Mouse (Mus musculus) midbrain, embryonic 13.5 days (tissue): ENCODE measurements around the gene Cbx5. TPM values are rescaled to one million over a fixed set of nuclear protein-coding genes. Genes with fewer than 3 reads are reported as not detected.

Experiments used
- ATAC-seq: fragments of 200-750 bp; cut with Nextera tagmentation; 2 replicates; pipeline ENCODE4 v1.8.0; 2017; ENCODE audit warnings: mild to moderate bottlenecking, moderate TSS enrichment, moderate library complexity
- H3K27ac ChIP-seq: fragments of 300-500 bp; sonication (generic); 2 replicates; pipeline ENCODE4 v1.5.1; 2015; ENCODE audit warnings: inconsistent platforms, mild to moderate bottlenecking, moderate library complexity
- H3K27me3 ChIP-seq: fragments of 300-500 bp; sonication (generic); 2 replicates; pipeline ENCODE4 v1.6.1; 2015; ENCODE audit warnings: mild to moderate bottlenecking, inconsistent platforms
- H3K36me3 ChIP-seq: fragments of 300-500 bp; sonication (generic); 2 replicates; pipeline ENCODE4 v1.6.1; 2015; ENCODE audit warnings: mild to moderate bottlenecking, inconsistent platforms
- H3K4me1 ChIP-seq: fragments of 300-500 bp; sonication (generic); replicated peaks from 2 replicates; pipeline ENCODE4 v1.6.1; 2015; ENCODE audit warnings: inconsistent platforms
- H3K4me2 ChIP-seq: fragments of 300-500 bp; sonication (generic); replicated peaks from 2 replicates; pipeline ENCODE4 v1.6.1; 2015; ENCODE audit warnings: moderate library complexity, mild to moderate bottlenecking, inconsistent platforms
- H3K4me3 ChIP-seq: fragments of 300-500 bp; sonication (generic); replicated peaks from 2 replicates; pipeline ENCODE4 v1.5.1; 2015; ENCODE audit warnings: mild to moderate bottlenecking, inconsistent platforms
- H3K9ac ChIP-seq: fragments of 300-500 bp; sonication (generic); replicated peaks from 2 replicates; pipeline ENCODE4 v1.6.1; 2015; ENCODE audit warnings: mild to moderate bottlenecking, inconsistent platforms
- H3K9me3 ChIP-seq: fragments of 300-500 bp; sonication (generic); 2 replicates; pipeline ENCODE4 v1.6.1; 2016; ENCODE audit warnings: mild to moderate bottlenecking, inconsistent platforms
- WGBS: fragments of 180-500 bp; shearing (Covaris S2); methylation state at CpG from one replicate; pipeline ENCODE4 v1.1.7; 2015; 5-methylcytosine and 5-hydroxymethylcytosine counted together
- polyA plus RNA-seq: library from polyadenylated mRNA; unstranded; fragments of >200 nt; fragmentation: Nextera tagmentation; extraction: Ambion mirVana; gene quantifications from 2 replicates; pipeline ENCODE4 v1.2.1, GENCODE M21; 2015

Gene Cbx5
- polyA plus RNA-seq, 1 experiment from 2014 or later, result 146 TPM

- no peak for ATAC-seq
- Histone ChIP-seq H3K9ac (no peak overlapping the region), H3K9me3 (no peaks in the 10 kb centered on the region), H3K27ac (no peak overlapping the region), H3K4me2 (no peak overlapping the region), H3K4me1 (peaks cover 15% of the 10 kb centered on the region), H3K4me3 (no peak overlapping the region), H3K36me3 (no peaks in the 10 kb centered on the region), H3K27me3 (peaks cover 99% of the 10 kb centered on the region)
- 8% methylated on average over 12 of the region's 12 CpGs for WGBS
Measured at GRCm38 (mm10) chr15:103178137-103178536, 61.5 kb downstream of the Cbx5 start.

- no peak overlapping the region for H3K4me3 ChIP-seq
- H3K4me2 ChIP-seq, result no peak overlapping the region
- no peaks in the 10 kb centered on the region for H3K36me3 ChIP-seq
- ATAC-seq, result 0 out of 2 replicates have a peak, but pooled peaks have one; percentile 9
- H3K9me3 ChIP-seq, result no peaks in the 10 kb centered on the region
- no peak overlapping the region for H3K9ac ChIP-seq
- peaks cover 10% of the 10 kb centered on the region; the same call in 1 of the 2 replicates for H3K4me1 ChIP-seq
- H3K27me3 ChIP-seq, result peaks cover 99% of the 10 kb centered on the region
- no peak overlapping the region for H3K27ac ChIP-seq
- 3% methylated on average over 12 of the region's 12 CpGs for WGBS
Measured at GRCm38 (mm10) chr15:103177611-103178041, 62.0 kb downstream of the Cbx5 start.

GRCm38 (mm10) chr15:103176874-103177421 lies 62.7 kb downstream of the Cbx5 start:
- peaks cover 8% of the 10 kb centered on the region; the same call in 1 of the 2 replicates for H3K4me1 ChIP-seq
- WGBS, result 1% methylated on average over 18 of the region's 18 CpGs
- no peak overlapping the region for H3K4me3 ChIP-seq
- no peak overlapping the region for H3K9ac ChIP-seq
- peak; percentile 76 for ATAC-seq
- peaks cover 100% of the 10 kb centered on the region for H3K27me3 ChIP-seq
- no peaks in the 10 kb centered on the region for H3K9me3 ChIP-seq
- H3K4me2 ChIP-seq, result no peak overlapping the region
- H3K27ac ChIP-seq, result no peak overlapping the region
- H3K36me3 ChIP-seq, result no peaks in the 10 kb centered on the region

- no peak for ATAC-seq
- 71% methylated on average over 5 of the region's 5 CpGs for WGBS
- H3K9ac ChIP-seq, result no peak overlapping the region
Measured at GRCm38 (mm10) chr15:103173251-103173650, 66.4 kb downstream of the Cbx5 start.

DNA sequence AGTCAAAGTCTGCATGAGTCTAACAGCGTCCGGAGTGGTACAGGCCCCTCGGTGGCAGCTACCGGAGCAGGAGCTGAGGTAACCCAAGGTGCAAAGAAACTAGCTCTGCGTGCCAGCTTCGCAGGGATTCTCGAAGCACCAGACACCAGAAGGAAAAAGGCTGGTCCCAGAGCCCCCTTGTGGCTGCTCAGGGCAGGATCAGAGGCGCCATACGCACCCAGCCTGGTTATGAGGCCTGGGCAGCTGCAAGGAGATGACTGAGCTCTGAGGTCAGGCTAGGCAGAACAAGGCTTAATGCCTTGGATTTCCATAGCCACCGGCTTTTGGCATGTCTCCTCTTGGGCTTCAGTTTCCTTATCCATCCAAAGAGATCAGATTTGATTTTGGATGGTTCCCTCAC lies 67.1 kb downstream of the Cbx5 start:
- no peak overlapping the region for H3K27ac ChIP-seq

More at GRCm38 (mm10) chr15:103173251-103173650, 66.4 kb downstream of the Cbx5 start:
- Histone ChIP-seq H3K27ac (no peak overlapping the region), H3K4me2 (no peak overlapping the region), H3K36me3 (no peaks in the 10 kb centered on the region), H3K4me1 (peaks cover 29% of the 10 kb centered on the region), H3K9me3 (no peaks in the 10 kb centered on the region), H3K4me3 (no peak overlapping the region), H3K27me3 (peaks cover 100% of the 10 kb centered on the region)

GRCm38 (mm10) chr15:103171276-103171675 lies 68.3 kb downstream of the Cbx5 start:
- ATAC-seq, result no peak
- peaks cover 100% of the 10 kb centered on the region for H3K27me3 ChIP-seq
- H3K4me1 ChIP-seq, result peaks cover 33% of the 10 kb centered on the region
- H3K36me3 ChIP-seq, result no peaks in the 10 kb centered on the region
- H3K9me3 ChIP-seq, result no peaks in the 10 kb centered on the region
- no peak overlapping the region for H3K9ac ChIP-seq
- H3K4me2 ChIP-seq, result no peak overlapping the region
- H3K4me3 ChIP-seq, result no peak overlapping the region
- 6% methylated on average over 8 of the region's 8 CpGs for WGBS
- no peak overlapping the region for H3K27ac ChIP-seq

More for the DNA sequence above, 67.1 kb downstream of the Cbx5 start:
- no peak for ATAC-seq
- Histone ChIP-seq H3K4me2 (no peak overlapping the region), H3K9me3 (no peaks in the 10 kb centered on the region), H3K4me1 (peaks cover 32% of the 10 kb centered on the region), H3K36me3 (no peaks in the 10 kb centered on the region), H3K9ac (no peak overlapping the region), H3K27me3 (peaks cover 100% of the 10 kb centered on the region), H3K4me3 (no peak overlapping the region)
- WGBS, result 5% methylated on average over 10 of the region's 10 CpGs

DNA sequence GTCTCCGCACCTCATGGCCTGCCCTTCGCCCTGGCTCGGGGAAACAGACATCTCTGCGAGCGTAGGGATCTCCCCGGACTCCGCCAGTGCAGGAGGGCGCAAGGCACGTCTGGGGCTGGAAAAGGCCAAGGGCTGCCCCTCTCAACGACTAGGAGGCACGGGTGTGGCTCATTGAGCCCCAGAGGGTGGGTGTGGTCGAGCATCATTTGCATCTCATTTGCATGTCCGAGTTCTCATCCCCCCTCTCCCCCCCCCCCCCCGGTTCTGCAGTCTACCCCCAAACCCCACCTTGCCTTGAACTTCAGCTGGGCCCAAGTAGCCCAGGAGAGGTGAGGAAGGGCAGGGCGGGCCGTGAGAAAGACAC lies 69.3 kb downstream of the Cbx5 start:
- peak overlapping the region; percentile 51 for H3K4me3 ChIP-seq
- H3K4me1 ChIP-seq, result peaks cover 34% of the 10 kb centered on the region
- ATAC-seq, result no peak
- no peak overlapping the region for H3K27ac ChIP-seq
- H3K9ac ChIP-seq, result 0 out of 2 replicates have a peak overlapping the region, but pooled peaks have one; percentile 68
- no peaks in the 10 kb centered on the region for H3K9me3 ChIP-seq
- WGBS, result 7% methylated on average over 15 of the region's 16 CpGs
- peaks cover 96% of the 10 kb centered on the region for H3K27me3 ChIP-seq
- no peaks in the 10 kb centered on the region for H3K36me3 ChIP-seq
- peak overlapping the region; percentile 84 for H3K4me2 ChIP-seq

GRCm38 (mm10) chr15:103169612-103170315 lies 69.9 kb downstream of the Cbx5 start:
- peaks cover 90% of the 10 kb centered on the region for H3K27me3 ChIP-seq
- ATAC-seq, result no peak
- H3K4me2 ChIP-seq, result peak overlapping the region; percentile 84
- peak overlapping the region; percentile 51 for H3K4me3 ChIP-seq
- peak overlapping the region; percentile 68 for H3K9ac ChIP-seq
- 0 out of 2 replicates have a peak overlapping the region, but pooled peaks have one; percentile 4 for H3K27ac ChIP-seq
- WGBS, result 1% methylated on average over 26 of the region's 26 CpGs
- peaks cover 37% of the 10 kb centered on the region for H3K4me1 ChIP-seq
- no peaks in the 10 kb centered on the region for H3K36me3 ChIP-seq
- no peaks in the 10 kb centered on the region for H3K9me3 ChIP-seq

GRCm38 (mm10) chr15:103168801-103169611 lies 70.6 kb downstream of the Cbx5 start:
- WGBS, result under 1% methylated on average over 63 of the region's 63 CpGs
- H3K4me1 ChIP-seq, result peaks cover 37% of the 10 kb centered on the region
- H3K27ac ChIP-seq, result peak overlapping the region; percentile 41; the same call in 1 of the 2 replicates
- H3K9ac ChIP-seq, result peak overlapping the region; percentile 68
- peak overlapping the region; percentile 51 for H3K4me3 ChIP-seq
- no peaks in the 10 kb centered on the region for H3K36me3 ChIP-seq
- no peaks in the 10 kb centered on the region for H3K9me3 ChIP-seq
- peak overlapping the region; percentile 84 for H3K4me2 ChIP-seq
- peaks cover 83% of the 10 kb centered on the region for H3K27me3 ChIP-seq
- peak; percentile 40 for ATAC-seq

DNA sequence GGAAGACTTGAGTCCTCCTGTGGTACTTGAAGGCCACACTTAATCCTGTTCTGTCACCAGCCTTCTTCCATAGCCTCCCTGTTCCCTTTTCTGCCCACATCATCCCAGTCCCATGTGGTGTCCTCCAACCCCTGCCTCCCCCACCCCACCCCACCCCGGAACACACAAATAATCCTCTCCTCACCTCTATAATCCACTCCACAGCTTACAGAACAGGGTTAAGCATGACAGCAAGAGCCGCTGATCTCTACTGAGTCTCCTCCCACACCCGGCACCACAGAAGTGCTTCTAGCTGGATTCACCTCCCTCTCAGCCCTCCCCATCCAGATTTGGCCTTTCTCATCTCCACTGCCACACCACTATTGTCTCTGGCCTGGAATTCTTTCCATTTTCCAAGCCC lies 71.8 kb downstream of the Cbx5 start:
- H3K4me1 ChIP-seq, result peaks cover 42% of the 10 kb centered on the region
- no peak for ATAC-seq
- H3K4me3 ChIP-seq, result no peak overlapping the region
- H3K9ac ChIP-seq, result no peak overlapping the region
- H3K27me3 ChIP-seq, result peaks cover 71% of the 10 kb centered on the region
- 18% methylated on average over 3 of the region's 3 CpGs for WGBS
- no peaks in the 10 kb centered on the region for H3K36me3 ChIP-seq
- H3K27ac ChIP-seq, result 0 out of 2 replicates have a peak overlapping the region, but pooled peaks have one; percentile 41
- no peak overlapping the region for H3K4me2 ChIP-seq
- H3K9me3 ChIP-seq, result no peaks in the 10 kb centered on the region

DNA sequence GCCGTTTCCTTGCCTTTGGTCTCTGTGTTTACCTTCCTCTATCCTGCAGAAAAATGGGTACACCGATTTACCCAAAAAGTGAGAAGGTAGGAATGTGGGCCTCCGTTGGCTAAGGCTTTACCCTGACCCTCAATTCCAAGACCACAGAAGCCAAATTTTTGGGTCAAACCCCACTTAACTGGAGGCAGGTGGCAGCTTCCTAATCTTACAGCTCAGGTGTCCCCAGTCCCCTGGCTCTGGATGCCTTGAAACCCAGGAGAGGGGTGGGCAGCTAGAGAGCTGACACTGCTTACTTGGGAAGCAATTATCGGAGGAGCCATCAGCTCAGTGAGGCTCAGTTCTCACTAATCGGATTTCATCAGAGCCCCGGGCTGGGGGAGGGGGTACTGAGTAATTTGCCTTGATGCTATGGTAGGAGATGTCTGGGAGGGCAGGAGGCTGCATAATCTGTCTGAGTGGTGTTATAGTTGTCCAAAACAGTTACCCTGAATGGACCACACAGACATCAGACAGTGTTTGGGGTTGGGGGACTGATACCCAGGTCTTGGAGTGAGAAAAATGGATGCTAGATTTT lies 72.5 kb downstream of the Cbx5 start, which contains the start of gene Smug1:
Gene Smug1, minus strand, starts transcription at position 51 of the 574 bp plus-strand sequence.
- Histone ChIP-seq H3K9ac (no peak within 1 kb of the TSS), H3K4me2 (no peak within 1 kb of the TSS)
- 28% methylated on average over 6 of the region's 6 CpGs for WGBS

More for the DNA sequence above, 72.5 kb downstream of the Cbx5 start, which contains the start of gene Smug1:
- H3K9me3 ChIP-seq, result no peaks in the 10 kb centered on the region
- peaks cover 48% of the 10 kb centered on the region for H3K4me1 ChIP-seq
- 0 out of 2 replicates have a peak within 1 kb of the TSS, but pooled peaks have one; percentile 41 for H3K27ac ChIP-seq
- H3K4me3 ChIP-seq, result no peak within 1 kb of the TSS
- H3K36me3 ChIP-seq, result no peaks in the 10 kb centered on the region
- no peak for ATAC-seq
- H3K27me3 ChIP-seq, result peaks cover 64% of the 10 kb centered on the region
